Mouse (Mus musculus) ES-CJ7 (cell line): ENCODE results near the gene Ddr1.
"Not testable (repeated sequence)": the region's sequence is repeated elsewhere in the genome, so short reads cannot be mapped to it uniquely, and the experiment has no call there.

Source experiments
- DNase-seq: peaks from one replicate; pipeline ENCODE4 v3.0.0; 2011; ENCODE audit warnings: low read depth, low spot score

Ddr1 gene

GRCm38 (mm10) chr17:35704621-35705464, at the start of gene Ddr1:
Ddr1 (minus strand) TSS chr17:35704621.
- DNase-seq: peak; percentile 59

GRCm38 (mm10) chr17:35753668-35754067, 49.2 kb upstream of the Ddr1 start:
- no peak for DNase-seq

- DNase-seq: no peak
These were observed 47.9 kb upstream of the Ddr1 start for GRCm38 (mm10) chr17:35752221-35752811.

GRCm38 (mm10) chr17:35749685-35750084, 45.3 kb upstream of the Ddr1 start:
- no peak for DNase-seq

GRCm38 (mm10) chr17:35744361-35744760, 39.9 kb upstream of the Ddr1 start:
- no peak for DNase-seq

- no peak for DNase-seq
These were observed 38.5 kb upstream of the Ddr1 start for GRCm38 (mm10) chr17:35742948-35743347.

- DNase-seq: no peak
These were observed 37.3 kb upstream of the Ddr1 start for GRCm38 (mm10) chr17:35741589-35742226.

GRCm38 (mm10) chr17:35740276-35740880, 36.0 kb upstream of the Ddr1 start:
- no peak for DNase-seq

GRCm38 (mm10) chr17:35739675-35740074, 35.3 kb upstream of the Ddr1 start:
- peak; percentile 94 for DNase-seq

- peak; percentile 87 for DNase-seq
These were observed 33.3 kb upstream of the Ddr1 start for GRCm38 (mm10) chr17:35737743-35738142.

- DNase-seq: no peak
These were observed 32.0 kb upstream of the Ddr1 start for GRCm38 (mm10) chr17:35736280-35736960.

- no peak for DNase-seq
These were observed 30.1 kb upstream of the Ddr1 start for GRCm38 (mm10) chr17:35734478-35734877.

GRCm38 (mm10) chr17:35733398-35733797, 29.0 kb upstream of the Ddr1 start:
- DNase-seq: no peak

- DNase-seq: peak; percentile 53
These were observed 27.2 kb upstream of the Ddr1 start for GRCm38 (mm10) chr17:35731431-35732145.

- not testable (repeated sequence) for DNase-seq
These were observed 25.7 kb upstream of the Ddr1 start for GRCm38 (mm10) chr17:35730112-35730511.

GRCm38 (mm10) chr17:35728821-35729220, 24.4 kb upstream of the Ddr1 start:
- no peak for DNase-seq

GRCm38 (mm10) chr17:35727471-35728205, 23.2 kb upstream of the Ddr1 start:
- peak; percentile 65 for DNase-seq

GRCm38 (mm10) chr17:35727028-35727427, 22.6 kb upstream of the Ddr1 start:
- no peak for DNase-seq

GRCm38 (mm10) chr17:35725286-35726232, 21.1 kb upstream of the Ddr1 start:
- DNase-seq: peak; percentile 69
